Mouse (Mus musculus): ENCODE results near the gene Eif3b. TPM values are rescaled to one million over a fixed set of nuclear protein-coding genes. Genes with fewer than 3 reads are reported as not detected.
"Not testable (repeated sequence)": the region's sequence is repeated elsewhere in the genome, so short reads cannot be mapped to it uniquely, and the experiment has no call there.

The Eif3b gene
- polyA plus RNA-seq, 1 experiment from 2014 or later, result 210 TPM

- Histone ChIP-seq H3K27ac (replicated peaks; ENCODE audit: low read depth, low read length) (no peak overlapping the region), H3K4me1 (ENCODE audit: control insufficient read depth, insufficient read depth, low read length) (peaks cover 7% of the 10 kb centered on the region), H3K4me2 (ENCODE audit: low read depth, severe bottlenecking) (no peak overlapping the region), H3K9me3 (ENCODE audit: control insufficient read depth, low read length) (no peaks in the 10 kb centered on the region), H3K27me3 (ENCODE audit: control insufficient read depth, insufficient read depth, low read length) (no peaks in the 10 kb centered on the region), H3K36me3 (ENCODE audit: control insufficient read depth, insufficient read depth, low read length) (peaks cover 32% of the 10 kb centered on the region), H3K9ac (ENCODE audit: low read length) (no peak overlapping the region), H3K4me3 (ENCODE audit: low read depth, low read length) (no peak overlapping the region)
- DNase-seq (ENCODE audit: low spot score) (no peak), ATAC-seq (ENCODE audit: insufficient number of reproducible peaks, low FRiP score, low TSS enrichment, low read depth) (no peak)
- 96% methylated on average over 17 of the region's 17 CpGs for WGBS
Observed at GRCm38 (mm10) chr5:140425016-140425783, 6.1 kb downstream of the Eif3b start.

- not testable (repeated sequence) for H3K4me1 ChIP-seq (ENCODE audit: control insufficient read depth, insufficient read depth, low read length); H3K27me3 ChIP-seq (ENCODE audit: control insufficient read depth, insufficient read depth, low read length); ATAC-seq (ENCODE audit: insufficient number of reproducible peaks, low FRiP score, low TSS enrichment, low read depth); H3K9ac ChIP-seq (ENCODE audit: low read length); H3K9me3 ChIP-seq (ENCODE audit: control insufficient read depth, low read length); H3K4me2 ChIP-seq (ENCODE audit: low read depth, severe bottlenecking); H3K27ac ChIP-seq (replicated peaks; ENCODE audit: low read depth, low read length); H3K4me3 ChIP-seq (ENCODE audit: low read depth, low read length); DNase-seq (ENCODE audit: low spot score)
- H3K36me3 ChIP-seq (ENCODE audit: control insufficient read depth, insufficient read depth, low read length), result peaks cover 53% of the 10 kb centered on the region
- 92% methylated on average over 2 of the region's 6 CpGs for whole genome bisulfite sequencing
Observed at GRCm38 (mm10) chr5:140439117-140439516, 20.0 kb downstream of the Eif3b start.

- Histone ChIP-seq H3K36me3 (ENCODE audit: control insufficient read depth, insufficient read depth, low read length) (peaks cover 47% of the 10 kb centered on the region), H3K27ac (replicated peaks; ENCODE audit: low read depth, low read length) (no peak overlapping the region), H3K9ac (ENCODE audit: low read length) (no peak overlapping the region), H3K4me3 (ENCODE audit: low read depth, low read length) (no peak overlapping the region), H3K27me3 (ENCODE audit: control insufficient read depth, insufficient read depth, low read length) (no peaks in the 10 kb centered on the region), H3K4me2 (ENCODE audit: low read depth, severe bottlenecking) (no peak overlapping the region), H3K9me3 (ENCODE audit: control insufficient read depth, low read length) (no peaks in the 10 kb centered on the region), H3K4me1 (ENCODE audit: control insufficient read depth, insufficient read depth, low read length) (no peaks in the 10 kb centered on the region)
- ATAC-seq (ENCODE audit: insufficient number of reproducible peaks, low FRiP score, low TSS enrichment, low read depth), result no peak
- 89% methylated on average over 3 of the region's 3 CpGs for WGBS
- DNase-seq (ENCODE audit: low spot score), result no peak
Observed at GRCm38 (mm10) chr5:140441406-140441805, 22.3 kb downstream of the Eif3b start.

GRCm38 (mm10) chr5:140444012-140444411, 24.9 kb downstream of the Eif3b start:
- DNase-seq (ENCODE audit: low spot score) (no peak), ATAC-seq (ENCODE audit: insufficient number of reproducible peaks, low FRiP score, low TSS enrichment, low read depth) (no peak)
- Histone ChIP-seq H3K4me2 (ENCODE audit: low read depth, severe bottlenecking) (no peak overlapping the region), H3K27ac (replicated peaks; ENCODE audit: low read depth, low read length) (no peak overlapping the region), H3K9me3 (ENCODE audit: control insufficient read depth, low read length) (no peaks in the 10 kb centered on the region), H3K4me1 (ENCODE audit: control insufficient read depth, insufficient read depth, low read length) (no peaks in the 10 kb centered on the region), H3K27me3 (ENCODE audit: control insufficient read depth, insufficient read depth, low read length) (no peaks in the 10 kb centered on the region), H3K36me3 (ENCODE audit: control insufficient read depth, insufficient read depth, low read length) (peaks cover 32% of the 10 kb centered on the region; the same call in 1 of the 2 replicates), H3K4me3 (ENCODE audit: low read depth, low read length) (no peak overlapping the region), H3K9ac (ENCODE audit: low read length) (no peak overlapping the region)
- WGBS, result 91% methylated on average over 4 of the region's 4 CpGs

- no peak within 1 kb of the TSS for H3K4me3 ChIP-seq (ENCODE audit: low read depth, low read length)
- H3K36me3 ChIP-seq (ENCODE audit: control insufficient read depth, insufficient read depth, low read length), result peaks cover 25% of the 10 kb centered on the region; the same call in 1 of the 2 replicates
- H3K4me1 ChIP-seq (ENCODE audit: control insufficient read depth, insufficient read depth, low read length), result no peaks in the 10 kb centered on the region
- no peak within 1 kb of the TSS for H3K27ac ChIP-seq (replicated peaks; ENCODE audit: low read depth, low read length)
- no peak for ATAC-seq (ENCODE audit: insufficient number of reproducible peaks, low FRiP score, low TSS enrichment, low read depth)
- H3K27me3 ChIP-seq (ENCODE audit: control insufficient read depth, insufficient read depth, low read length), result no peaks in the 10 kb centered on the region
- no peaks in the 10 kb centered on the region for H3K9me3 ChIP-seq (ENCODE audit: control insufficient read depth, low read length)
- 91% methylated on average over 5 of the region's 5 CpGs for WGBS
- H3K9ac ChIP-seq (ENCODE audit: low read length), result no peak within 1 kb of the TSS
- DNase-seq (ENCODE audit: low spot score), result no peak
- H3K4me2 ChIP-seq (ENCODE audit: low read depth, severe bottlenecking), result no peak within 1 kb of the TSS
Observed at GRCm38 (mm10) chr5:140445345-140445744, 26.2 kb downstream of the Eif3b start, which contains the start of gene Gm4869. Gene Gm4869 (plus strand): TSS chr5:140445645.

- no peak for ATAC-seq (ENCODE audit: insufficient number of reproducible peaks, low FRiP score, low TSS enrichment, low read depth)
- Histone ChIP-seq H3K4me2 (ENCODE audit: low read depth, severe bottlenecking) (no peak overlapping the region), H3K9ac (ENCODE audit: low read length) (no peak overlapping the region), H3K4me3 (ENCODE audit: low read depth, low read length) (no peak overlapping the region), H3K9me3 (ENCODE audit: control insufficient read depth, low read length) (no peaks in the 10 kb centered on the region), H3K36me3 (ENCODE audit: control insufficient read depth, insufficient read depth, low read length) (peaks cover 22% of the 10 kb centered on the region; the same call in 1 of the 2 replicates), H3K27ac (replicated peaks; ENCODE audit: low read depth, low read length) (no peak overlapping the region), H3K4me1 (ENCODE audit: control insufficient read depth, insufficient read depth, low read length) (no peaks in the 10 kb centered on the region), H3K27me3 (ENCODE audit: control insufficient read depth, insufficient read depth, low read length) (no peaks in the 10 kb centered on the region)
- DNase-seq (ENCODE audit: low spot score), result no peak
- 69% methylated on average over 7 of the region's 7 CpGs for WGBS
Observed at GRCm38 (mm10) chr5:140446054-140446453, 26.9 kb downstream of the Eif3b start.

- Histone ChIP-seq H3K4me2 (ENCODE audit: low read depth, severe bottlenecking) (no peak overlapping the region), H3K4me1 (ENCODE audit: control insufficient read depth, insufficient read depth, low read length) (no peaks in the 10 kb centered on the region), H3K4me3 (ENCODE audit: low read depth, low read length) (no peak overlapping the region), H3K9me3 (ENCODE audit: control insufficient read depth, low read length) (no peaks in the 10 kb centered on the region), H3K27ac (replicated peaks; ENCODE audit: low read depth, low read length) (no peak overlapping the region), H3K27me3 (ENCODE audit: control insufficient read depth, insufficient read depth, low read length) (no peaks in the 10 kb centered on the region), H3K36me3 (ENCODE audit: control insufficient read depth, insufficient read depth, low read length) (no peaks in the 10 kb centered on the region), H3K9ac (ENCODE audit: low read length) (no peak overlapping the region)
- DNase-seq (ENCODE audit: low spot score) (no peak), ATAC-seq (ENCODE audit: insufficient number of reproducible peaks, low FRiP score, low TSS enrichment, low read depth) (no peak)
Observed at GRCm38 (mm10) chr5:140454488-140454887, 35.4 kb downstream of the Eif3b start.

- Histone ChIP-seq H3K27ac (replicated peaks; ENCODE audit: low read depth, low read length) (no peak overlapping the region), H3K9me3 (ENCODE audit: control insufficient read depth, low read length) (no peaks in the 10 kb centered on the region), H3K9ac (ENCODE audit: low read length) (no peak overlapping the region), H3K36me3 (ENCODE audit: control insufficient read depth, insufficient read depth, low read length) (no peaks in the 10 kb centered on the region), H3K4me1 (ENCODE audit: control insufficient read depth, insufficient read depth, low read length) (no peaks in the 10 kb centered on the region), H3K4me3 (ENCODE audit: low read depth, low read length) (no peak overlapping the region), H3K27me3 (ENCODE audit: control insufficient read depth, insufficient read depth, low read length) (no peaks in the 10 kb centered on the region), H3K4me2 (ENCODE audit: low read depth, severe bottlenecking) (no peak overlapping the region)
- 67% methylated on average over 2 of the region's 2 CpGs for WGBS
- ATAC-seq (ENCODE audit: insufficient number of reproducible peaks, low FRiP score, low TSS enrichment, low read depth) (no peak), DNase-seq (ENCODE audit: low spot score) (no peak)
Observed at GRCm38 (mm10) chr5:140455466-140455865, 36.3 kb downstream of the Eif3b start.

All from limb, embryonic 11.5 days (tissue).